Mouse (Mus musculus) liver, postnatal 0 days (tissue): ENCODE results near the gene Fbxw24. TPM values are rescaled to one million over a fixed set of nuclear protein-coding genes. Genes with fewer than 3 reads are reported as not detected.
A peak's percentile ranks its signal among the peaks of the same experiment; 100 is the strongest.
"Not testable (repeated sequence)": the region's sequence is repeated elsewhere in the genome, so short reads cannot be mapped to it uniquely, and the experiment has no call there.

Experiments
- ATAC-seq: fragments of 200-750 bp; cut with Nextera tagmentation; 2 replicates; pipeline ENCODE4 v1.8.0; 2017; ENCODE audit warnings: mild to moderate bottlenecking, moderate library complexity
- DNase-seq: peaks from one replicate; pipeline ENCODE4 v3.0.0-alpha.2; 2016
- H3K27ac ChIP-seq: fragments of 300-500 bp; sonication (generic); 2 replicates; pipeline ENCODE4 v1.5.1; 2014; ENCODE audit warnings: antibody characterized with exemption, moderate library complexity, mild to moderate bottlenecking, low read depth
- H3K27me3 ChIP-seq: fragments of 300-500 bp; sonication (generic); 2 replicates; pipeline ENCODE4 v1.6.1; 2014; ENCODE audit warnings: low read length, control low read depth, mixed read lengths; ENCODE audit not compliant: insufficient read depth
- H3K36me3 ChIP-seq: fragments of 300-500 bp; sonication (generic); replicated peaks from 2 replicates; pipeline ENCODE4 v1.6.1; 2014; ENCODE audit warnings: mild to moderate bottlenecking, control low read depth, low read length, moderate library complexity, mixed read lengths; ENCODE audit not compliant: insufficient read depth
- H3K4me1 ChIP-seq: fragments of 300-500 bp; sonication (generic); 2 replicates; pipeline ENCODE4 v1.6.1; 2014; ENCODE audit warnings: antibody characterized with exemption, mild to moderate bottlenecking, control low read depth; ENCODE audit not compliant: insufficient read depth
- H3K4me2 ChIP-seq: fragments of 300-500 bp; sonication (generic); 2 replicates; pipeline ENCODE4 v1.6.1; 2014; ENCODE audit warnings: low read depth, mild to moderate bottlenecking, low read length, moderate library complexity, mixed read lengths
- H3K4me3 ChIP-seq: fragments of 300-500 bp; sonication (generic); 2 replicates; pipeline ENCODE4 v1.5.1; 2014; ENCODE audit warnings: low read depth, low read length
- H3K9ac ChIP-seq: fragments of 300-500 bp; sonication (generic); replicated peaks from 2 replicates; pipeline ENCODE4 v1.6.1; 2014; ENCODE audit warnings: mild to moderate bottlenecking, moderate library complexity
- H3K9me3 ChIP-seq: fragments of 300-500 bp; sonication (generic); 2 replicates; pipeline ENCODE4 v1.6.1; 2016; ENCODE audit warnings: mild to moderate bottlenecking, control low read depth, low read length, mixed read lengths
- CTCF ChIP-seq: sonication (generic); IDR thresholded peaks from 2 replicates; pipeline ENCODE4 v1.5.1; 2016; ENCODE audit warnings: antibody characterized with exemption, low read depth
- EP300 ChIP-seq: IDR thresholded peaks from 2 replicates; pipeline ENCODE4 v1.6.1; 2016; ENCODE audit warnings: antibody characterized with exemption, low read depth, mild to moderate bottlenecking
- WGBS: fragments of 180-500 bp; shearing (Covaris S2); extraction: QIAGEN DNeasy Blood & Tissue Kit; methylation state at CpG from one replicate; pipeline ENCODE4 v1.1.7; 2014; ENCODE audit not compliant: insufficient replicate concordance; 5-methylcytosine and 5-hydroxymethylcytosine counted together
- polyA plus RNA-seq: library from polyadenylated mRNA; unstranded; fragments of >200 nt; fragmentation: Nextera tagmentation; extraction: Ambion mirVana; gene quantifications from 2 replicates; pipeline ENCODE4 v1.2.1, GENCODE M21; 2015

Fbxw24 gene
- not detected in 2 replicates for polyA plus RNA-seq

DNA sequence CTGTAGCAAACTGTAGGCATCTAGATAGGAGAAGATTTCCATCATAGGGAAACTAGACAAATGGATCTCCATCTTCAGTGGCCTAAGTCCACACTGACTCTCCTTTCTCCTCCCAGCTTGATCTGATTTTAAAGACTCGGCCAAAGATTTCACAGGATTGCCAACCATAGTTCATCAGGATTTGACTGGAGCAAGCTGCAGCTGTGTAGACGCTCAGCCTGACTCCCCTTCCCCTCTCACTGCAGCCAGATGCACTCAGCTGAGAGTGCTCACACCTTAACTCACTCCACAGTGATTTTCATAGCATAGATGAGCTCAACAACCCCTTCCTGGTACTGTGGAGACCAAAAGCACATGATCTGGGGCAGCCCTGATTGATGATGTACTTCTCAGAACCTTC lies at the start of gene Fbxw24:
TSS of gene Fbxw24 (minus strand) at position 101 of the 400 bp plus-strand sequence.
- not testable (repeated sequence) for H3K36me3 ChIP-seq, DNase-seq, H3K27me3 ChIP-seq, H3K4me2 ChIP-seq, H3K4me3 ChIP-seq, H3K9ac ChIP-seq, H3K4me1 ChIP-seq, H3K9me3 ChIP-seq, ATAC-seq, H3K27ac ChIP-seq
- 66% methylated on average over 2 of the region's 2 CpGs for WGBS

DNA sequence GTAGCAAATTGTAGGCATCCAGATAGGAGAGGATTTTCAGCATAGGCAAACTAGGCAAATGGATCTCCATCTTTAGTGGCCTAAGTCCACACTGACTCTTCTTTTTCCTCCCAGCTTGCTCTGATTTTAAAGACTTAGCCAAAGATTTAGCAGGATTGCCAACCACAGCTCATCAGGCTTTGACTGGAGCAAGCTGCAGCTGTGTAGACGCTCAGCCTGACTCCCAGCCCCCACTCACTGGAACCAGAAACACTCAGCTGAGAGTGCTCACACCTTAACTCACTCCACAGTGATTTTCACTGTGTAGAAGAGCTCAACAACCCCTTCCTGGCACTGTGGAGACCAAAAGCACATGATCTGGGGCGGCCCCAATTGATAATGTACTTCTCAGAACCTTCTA lies 38.7 kb upstream of the Fbxw24 start, which contains the start of gene Fbxw25:
TSS of gene Fbxw25 (minus strand) at position 101 of the 400 bp plus-strand sequence.
- not testable (repeated sequence) for DNase-seq, H3K9me3 ChIP-seq, H3K9ac ChIP-seq, ATAC-seq, H3K36me3 ChIP-seq, H3K27me3 ChIP-seq, H3K4me3 ChIP-seq, H3K27ac ChIP-seq, H3K4me2 ChIP-seq, H3K4me1 ChIP-seq
- WGBS, result 54% methylated on average over 2 of the region's 2 CpGs

DNA sequence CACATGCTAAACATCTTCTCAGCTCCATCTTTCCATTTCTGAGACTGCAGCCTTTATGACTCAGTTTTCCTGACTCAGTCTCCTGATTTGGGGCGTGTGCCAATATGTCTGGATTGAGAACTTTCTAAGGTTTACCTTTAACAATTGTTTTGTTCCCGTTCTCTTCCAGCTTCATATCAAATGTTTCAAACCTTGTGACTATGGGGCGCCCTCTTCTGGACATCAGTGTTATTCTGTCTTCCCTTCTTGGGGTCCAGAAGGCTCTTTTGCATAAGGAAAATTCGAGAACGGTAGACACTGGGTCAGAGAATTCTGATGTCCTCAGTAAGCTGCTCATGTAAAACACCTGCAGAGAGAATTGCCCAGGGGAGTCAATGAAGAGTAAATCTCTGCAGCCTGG lies 19.0 kb downstream of the Fbxw24 start:
- TF ChIP-seq CTCF, result peak; percentile 40
- 36% methylated on average over 5 of the region's 5 CpGs for WGBS
- not testable (repeated sequence) for H3K27ac ChIP-seq, H3K4me1 ChIP-seq, H3K9me3 ChIP-seq, H3K4me2 ChIP-seq, H3K4me3 ChIP-seq, H3K36me3 ChIP-seq, ATAC-seq, H3K27me3 ChIP-seq, H3K9ac ChIP-seq
- DNase-seq, result peak; percentile 15

DNA sequence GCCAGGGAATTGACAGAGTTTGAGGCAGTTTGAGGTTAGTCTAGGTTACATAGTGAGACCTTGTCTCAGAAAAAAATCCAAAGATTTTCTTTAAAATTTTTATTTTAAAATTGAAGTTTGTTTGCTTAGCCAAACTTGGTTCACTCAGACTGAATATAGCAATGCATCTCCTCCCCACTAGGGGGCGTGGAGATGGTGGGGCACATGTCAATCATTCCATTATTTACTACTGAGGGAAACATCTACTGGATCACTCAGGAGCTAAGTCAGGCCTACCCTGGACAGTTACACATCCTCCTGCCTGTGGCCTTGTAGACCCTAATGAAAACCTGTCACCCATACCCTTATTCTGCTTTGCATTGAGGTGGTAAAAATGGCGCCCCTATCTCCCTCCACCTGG lies 23.7 kb downstream of the Fbxw24 start:
- not testable (repeated sequence) for DNase-seq, H3K9ac ChIP-seq, H3K4me2 ChIP-seq, ATAC-seq, H3K36me3 ChIP-seq, H3K27me3 ChIP-seq, H3K27ac ChIP-seq, H3K4me1 ChIP-seq, H3K9me3 ChIP-seq, H3K4me3 ChIP-seq
- 47% methylated on average over 2 of the region's 2 CpGs for WGBS
- TF ChIP-seq CTCF, result peak; percentile 48

DNA sequence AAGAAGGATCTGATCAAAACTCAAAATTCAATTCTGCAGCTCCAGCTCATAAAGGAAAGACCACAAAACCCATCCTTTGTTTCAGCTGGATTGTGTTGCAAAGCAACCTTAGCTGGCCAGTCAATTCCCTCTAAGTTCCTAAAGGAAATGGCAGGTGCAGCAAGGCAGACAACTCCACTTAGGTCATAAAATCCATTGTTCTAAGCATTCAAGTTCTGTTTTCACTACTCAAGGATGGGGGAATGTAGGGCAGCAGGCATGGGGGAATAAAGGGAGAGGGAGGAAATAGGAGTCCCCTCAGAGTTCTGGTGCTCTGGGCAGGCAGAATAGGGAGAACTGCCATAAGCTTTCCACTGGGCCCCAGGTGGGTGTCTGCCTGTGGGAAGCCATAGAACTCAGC lies 28.6 kb downstream of the Fbxw24 start:
- ATAC-seq, result no peak
- no peak overlapping the region for H3K4me3 ChIP-seq

DNA sequence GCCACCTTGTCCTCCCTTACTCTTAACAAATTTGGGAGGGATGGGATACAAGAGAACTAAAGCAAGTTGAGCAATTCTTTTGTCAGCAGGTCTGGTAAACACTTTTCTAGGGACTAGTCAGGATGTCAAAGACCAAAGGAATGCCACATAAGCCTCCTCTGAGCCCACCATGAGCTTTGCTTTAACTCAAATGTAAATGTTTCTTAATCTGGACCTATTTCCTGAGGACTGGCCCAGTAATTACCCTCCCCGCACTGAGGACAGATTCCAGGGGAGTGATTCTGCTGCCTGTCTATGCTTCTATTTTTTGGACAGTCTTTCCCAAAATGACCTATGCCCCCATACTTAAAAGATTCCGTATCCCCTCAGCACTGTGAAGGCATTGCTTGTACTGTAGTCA lies 31.0 kb downstream of the Fbxw24 start:
- no peaks in the 10 kb centered on the region for H3K36me3 ChIP-seq
- 73% methylated on average over 2 of the region's 2 CpGs for WGBS

More for the DNA sequence above, 28.6 kb downstream of the Fbxw24 start:
- H3K27me3 ChIP-seq, result no peaks in the 10 kb centered on the region
- no peak overlapping the region for H3K27ac ChIP-seq
- H3K9ac ChIP-seq, result no peak overlapping the region
- H3K36me3 ChIP-seq, result no peaks in the 10 kb centered on the region
- H3K4me1 ChIP-seq, result no peaks in the 10 kb centered on the region
- DNase-seq, result no peak
- no peak overlapping the region for H3K4me2 ChIP-seq
- TF ChIP-seq CTCF, result no peak
- TF ChIP-seq EP300, result no peak
- no peaks in the 10 kb centered on the region for H3K9me3 ChIP-seq

DNA sequence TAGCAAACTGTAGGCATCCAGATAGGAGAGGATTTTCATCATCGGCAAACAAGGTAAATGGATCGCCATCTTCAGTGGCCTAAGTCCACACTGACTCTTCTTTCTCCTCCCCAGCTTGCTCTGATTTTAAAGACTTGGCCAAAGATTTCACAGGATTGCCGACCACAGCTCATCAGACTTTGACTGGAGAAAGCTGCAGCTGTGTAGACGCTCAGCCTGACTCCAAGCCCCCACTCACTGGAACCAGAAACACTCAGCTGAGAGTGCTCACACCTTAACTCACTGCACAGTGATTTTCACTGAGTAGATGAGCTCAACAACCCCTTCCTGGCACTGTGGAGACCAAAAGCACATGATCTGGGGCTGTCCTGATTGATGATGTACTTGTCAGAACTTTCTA lies 57.7 kb downstream of the Fbxw24 start, which contains the start of gene Fbxw15:
TSS of gene Fbxw15 (minus strand) at position 101 of the 400 bp plus-strand sequence.
- H3K9me3 ChIP-seq, H3K27ac ChIP-seq, H3K27me3 ChIP-seq, H3K9ac ChIP-seq, ATAC-seq, H3K4me1 ChIP-seq, DNase-seq, H3K4me2 ChIP-seq, H3K4me3 ChIP-seq, H3K36me3 ChIP-seq: not testable (repeated sequence)
- 81% methylated on average over 4 of the region's 4 CpGs for WGBS

More for the DNA sequence above, 31.0 kb downstream of the Fbxw24 start:
- Histone ChIP-seq H3K27me3 (no peaks in the 10 kb centered on the region), H3K9me3 (no peaks in the 10 kb centered on the region), H3K4me1 (no peaks in the 10 kb centered on the region), H3K9ac (no peak overlapping the region), H3K4me2 (no peak overlapping the region), H3K27ac (no peak overlapping the region), H3K4me3 (no peak overlapping the region)
- no peak for TF ChIP-seq EP300
- no peak for TF ChIP-seq CTCF
- DNase-seq (no peak), ATAC-seq (no peak)
